Mouse (Mus musculus) midbrain, postnatal 0 days (tissue): ENCODE data around the gene Zfp451. TPM values are rescaled to one million over a fixed set of nuclear protein-coding genes. Genes with fewer than 3 reads are reported as not detected.
A peak's percentile ranks its signal among the peaks of the same experiment; 100 is the strongest.
"Not testable (repeated sequence)": the region's sequence is repeated elsewhere in the genome, so short reads cannot be mapped to it uniquely, and the experiment has no call there.

Experiments
- ATAC-seq: fragments of 200-750 bp; cut with Nextera tagmentation; 2 replicates; pipeline ENCODE4 v1.8.0; 2017; ENCODE audit warnings: moderate number of reproducible peaks, mild to moderate bottlenecking, moderate TSS enrichment, moderate library complexity; ENCODE audit not compliant: low FRiP score
- DNase-seq: peaks from one replicate; pipeline ENCODE4 v3.0.0-alpha.2; 2015; ENCODE audit warnings: low spot score
- H3K27ac ChIP-seq: fragments of 300-500 bp; sonication (generic); 2 replicates; pipeline ENCODE4 v1.5.1; 2014; ENCODE audit warnings: low read depth, mild to moderate bottlenecking, low read length, mixed read lengths
- H3K27me3 ChIP-seq: fragments of 300-500 bp; sonication (generic); 2 replicates; pipeline ENCODE4 v1.6.1; 2014; ENCODE audit warnings: low read length, control low read depth, mixed read lengths; ENCODE audit not compliant: insufficient read depth
- H3K36me3 ChIP-seq: fragments of 300-500 bp; sonication (generic); 2 replicates; pipeline ENCODE4 v1.6.1; 2014; ENCODE audit warnings: low read length, control low read depth, mixed read lengths; ENCODE audit not compliant: insufficient read depth
- H3K4me1 ChIP-seq: fragments of 300-500 bp; sonication (generic); 2 replicates; pipeline ENCODE4 v1.6.1; 2014; ENCODE audit warnings: mild to moderate bottlenecking, control low read depth, antibody characterized with exemption, low read length, mixed read lengths; ENCODE audit not compliant: insufficient read depth
- H3K4me2 ChIP-seq: fragments of 300-500 bp; sonication (generic); 2 replicates; pipeline ENCODE4 v1.6.1; 2014; ENCODE audit warnings: low read depth, mild to moderate bottlenecking, low read length, mixed read lengths; ENCODE audit not compliant: poor library complexity, severe bottlenecking
- H3K4me3 ChIP-seq: fragments of 300-500 bp; sonication (generic); 2 replicates; pipeline ENCODE4 v1.5.1; 2014; ENCODE audit warnings: low read depth, mild to moderate bottlenecking, low read length, moderate library complexity
- H3K9ac ChIP-seq: fragments of 300-500 bp; sonication (generic); replicated peaks from 2 replicates; pipeline ENCODE4 v1.6.1; 2014; ENCODE audit warnings: mild to moderate bottlenecking, low read length, moderate library complexity, mixed read lengths; ENCODE audit not compliant: poor library complexity, severe bottlenecking
- H3K9me3 ChIP-seq: fragments of 300-500 bp; sonication (generic); 2 replicates; pipeline ENCODE4 v1.6.1; 2016; ENCODE audit warnings: low read length, control low read depth
- CTCF ChIP-seq: IDR thresholded peaks from 2 replicates; pipeline ENCODE4 v1.5.1; 2016; ENCODE audit warnings: antibody characterized with exemption, mild to moderate bottlenecking
- WGBS: fragments of 180-500 bp; shearing (Covaris S2); extraction: QIAGEN DNeasy Blood & Tissue Kit; methylation state at CpG from one replicate; pipeline ENCODE4 v1.1.7; 2014; 5-methylcytosine and 5-hydroxymethylcytosine counted together
- polyA plus RNA-seq: library from polyadenylated mRNA; unstranded; fragments of >200 nt; fragmentation: Nextera tagmentation; extraction: Ambion mirVana; gene quantifications from 2 replicates; pipeline ENCODE4 v1.2.1, GENCODE M21; 2015
- total RNA-seq: library from RNA; depleted of rRNA; stranded (reverse); fragments of >200 nt; gene quantifications from 2 replicates; pipeline ENCODE4 v1.2.3, GENCODE M21; 2014; rRNA removed

The Zfp451 gene
- total RNA-seq: 78.8 and 101 TPM in 2 replicates
- polyA plus RNA-seq: 29.2 and 34.2 TPM in 2 replicates

GRCm38 (mm10) chr1:33813868-33814794, at the start of gene Zfp451:
TSS of gene Zfp451 (minus strand) at chr1:33814595.
- H3K9me3 ChIP-seq: no peaks in the 10 kb centered on the region
- H3K36me3 ChIP-seq: peaks cover 3% of the 10 kb centered on the region; the same call in 1 of the 2 replicates
- ATAC-seq (peak; percentile 97), DNase-seq (peak; percentile 98)
- peak within 1 kb of the TSS; percentile 93 for H3K4me3 ChIP-seq
- H3K9ac ChIP-seq: peak within 1 kb of the TSS; percentile 93
- peak within 1 kb of the TSS; percentile 77 for H3K4me2 ChIP-seq
- peak; percentile 34; the same call in 1 of the 2 replicates for TF ChIP-seq CTCF
- H3K4me1 ChIP-seq: peaks cover 7% of the 10 kb centered on the region
- WGBS: under 1% methylated on average over 66 of the region's 85 CpGs
- no peaks in the 10 kb centered on the region for H3K27me3 ChIP-seq
- peak within 1 kb of the TSS; percentile 93 for H3K27ac ChIP-seq

GRCm38 (mm10) chr1:33846807-33847206, 32.4 kb upstream of the Zfp451 start:
- Histone ChIP-seq H3K9me3 (no peaks in the 10 kb centered on the region), H3K36me3 (no peaks in the 10 kb centered on the region), H3K9ac (no peak overlapping the region), H3K4me1 (no peaks in the 10 kb centered on the region), H3K27ac (no peak overlapping the region), H3K4me3 (no peak overlapping the region), H3K4me2 (no peak overlapping the region), H3K27me3 (no peaks in the 10 kb centered on the region)
- peak; percentile 41; the same call in 1 of the 2 replicates for TF ChIP-seq CTCF
- ATAC-seq (no peak), DNase-seq (no peak)
- WGBS: 98% methylated on average over 2 of the region's 2 CpGs

GRCm38 (mm10) chr1:33843823-33844222, 29.4 kb upstream of the Zfp451 start:
- DNase-seq (peak; percentile 22), ATAC-seq (no peak)
- Histone ChIP-seq H3K4me1 (no peaks in the 10 kb centered on the region), H3K9me3 (no peaks in the 10 kb centered on the region), H3K27ac (no peak overlapping the region), H3K4me3 (no peak overlapping the region), H3K36me3 (no peaks in the 10 kb centered on the region), H3K4me2 (no peak overlapping the region), H3K9ac (no peak overlapping the region), H3K27me3 (no peaks in the 10 kb centered on the region)
- TF ChIP-seq CTCF: no peak
- 71% methylated on average over 6 of the region's 6 CpGs for WGBS

GRCm38 (mm10) chr1:33838952-33839351, 24.6 kb upstream of the Zfp451 start:
- WGBS: 97% methylated on average over 14 of the region's 14 CpGs
- not testable (repeated sequence) for H3K36me3 ChIP-seq, H3K4me2 ChIP-seq, DNase-seq, ATAC-seq, H3K4me1 ChIP-seq, H3K9ac ChIP-seq, H3K9me3 ChIP-seq, H3K27me3 ChIP-seq, H3K27ac ChIP-seq, H3K4me3 ChIP-seq

GRCm38 (mm10) chr1:33830586-33830985, 16.2 kb upstream of the Zfp451 start:
- 68% methylated on average over 4 of the region's 4 CpGs for WGBS
- ATAC-seq: no peak
- no peak overlapping the region for H3K9ac ChIP-seq
- H3K9me3 ChIP-seq: no peaks in the 10 kb centered on the region
- no peak for DNase-seq
- no peaks in the 10 kb centered on the region for H3K36me3 ChIP-seq
- no peaks in the 10 kb centered on the region for H3K4me1 ChIP-seq
- TF ChIP-seq CTCF: no peak
- no peak overlapping the region for H3K27ac ChIP-seq
- H3K4me2 ChIP-seq: no peak overlapping the region
- no peak overlapping the region for H3K4me3 ChIP-seq
- H3K27me3 ChIP-seq: no peaks in the 10 kb centered on the region

GRCm38 (mm10) chr1:33817931-33818330, 3.5 kb upstream of the Zfp451 start:
- Histone ChIP-seq H3K4me2 (no peak overlapping the region), H3K36me3 (no peaks in the 10 kb centered on the region), H3K27ac (no peak overlapping the region), H3K9me3 (no peaks in the 10 kb centered on the region), H3K4me1 (peaks cover 2% of the 10 kb centered on the region; the same call in 1 of the 2 replicates), H3K27me3 (no peaks in the 10 kb centered on the region), H3K4me3 (no peak overlapping the region), H3K9ac (no peak overlapping the region)
- DNase-seq (no peak), ATAC-seq (no peak)
- 77% methylated on average over 2 of the region's 2 CpGs for WGBS
- no peak for TF ChIP-seq CTCF
